Mouse (Mus musculus) heart, embryonic 13.5 days (tissue): ENCODE results near the gene Spag17. TPM values are rescaled to one million over a fixed set of nuclear protein-coding genes. Genes with fewer than 3 reads are reported as not detected.

ENCODE experiments used
- ATAC-seq: fragments of 200-750 bp; cut with Nextera tagmentation; 2 replicates; pipeline ENCODE4 v1.8.0; 2017; ENCODE audit warnings: moderate TSS enrichment; ENCODE audit not compliant: insufficient number of reproducible peaks, low FRiP score, low TSS enrichment; ENCODE audit errors: extremely low read depth
- H3K27ac ChIP-seq: fragments of 300-500 bp; sonication (generic); replicated peaks from 2 replicates; pipeline ENCODE4 v1.5.1; 2015; ENCODE audit warnings: moderate library complexity, mild to moderate bottlenecking, inconsistent platforms
- H3K27me3 ChIP-seq: fragments of 300-500 bp; sonication (generic); replicated peaks from 2 replicates; pipeline ENCODE4 v1.6.1; 2015; ENCODE audit warnings: mild to moderate bottlenecking, inconsistent platforms
- H3K36me3 ChIP-seq: fragments of 300-500 bp; sonication (generic); 2 replicates; pipeline ENCODE4 v1.6.1; 2015; ENCODE audit warnings: mild to moderate bottlenecking, inconsistent platforms
- H3K4me1 ChIP-seq: fragments of 300-500 bp; sonication (generic); 2 replicates; pipeline ENCODE4 v1.6.1; 2015; ENCODE audit warnings: inconsistent platforms
- H3K4me2 ChIP-seq: fragments of 300-500 bp; sonication (generic); 2 replicates; pipeline ENCODE4 v1.6.1; 2015; ENCODE audit warnings: inconsistent platforms, mild to moderate bottlenecking, moderate library complexity
- H3K4me3 ChIP-seq: fragments of 300-500 bp; sonication (generic); 2 replicates; pipeline ENCODE4 v1.5.1; 2015; ENCODE audit warnings: moderate library complexity, mild to moderate bottlenecking, inconsistent platforms
- H3K9ac ChIP-seq: fragments of 300-500 bp; sonication (generic); 2 replicates; pipeline ENCODE4 v1.6.1; 2015; ENCODE audit warnings: inconsistent platforms, mild to moderate bottlenecking, moderate library complexity
- H3K9me3 ChIP-seq: fragments of 300-500 bp; sonication (generic); 2 replicates; pipeline ENCODE4 v1.6.1; 2016; ENCODE audit warnings: inconsistent platforms
- WGBS: fragments of 180-500 bp; shearing (Covaris S2); methylation state at CpG from one replicate; pipeline ENCODE4 v1.1.7; 2015; ENCODE audit warnings: mixed read lengths; 5-methylcytosine and 5-hydroxymethylcytosine counted together
- polyA plus RNA-seq: library from polyadenylated mRNA; unstranded; fragments of >200 nt; fragmentation: Nextera tagmentation; extraction: Ambion mirVana; gene quantifications from 2 replicates; pipeline ENCODE4 v1.2.1, GENCODE M21; 2015

The Spag17 gene
- polyA plus RNA-seq, 1 experiment from 2014 or later, result 0.28 TPM

GRCm38 (mm10) chr3:100180471-100180870 is 295.3 kb downstream of the Spag17 start:
- no peak overlapping the region for H3K27ac ChIP-seq
- no peak overlapping the region for H3K4me3 ChIP-seq
- H3K4me1 ChIP-seq, result no peaks in the 10 kb centered on the region
- peaks cover 87% of the 10 kb centered on the region for H3K36me3 ChIP-seq
- 63% methylated on average over 3 of the region's 3 CpGs for WGBS
- no peaks in the 10 kb centered on the region for H3K27me3 ChIP-seq
- ATAC-seq, result no peak
- H3K4me2 ChIP-seq, result no peak overlapping the region
- H3K9me3 ChIP-seq, result no peaks in the 10 kb centered on the region
- no peak overlapping the region for H3K9ac ChIP-seq

- Histone ChIP-seq H3K9me3 (no peaks in the 10 kb centered on the region), H3K36me3 (peaks cover 62% of the 10 kb centered on the region), H3K4me1 (peaks cover 12% of the 10 kb centered on the region), H3K4me2 (no peak overlapping the region), H3K27me3 (no peaks in the 10 kb centered on the region), H3K27ac (no peak overlapping the region), H3K4me3 (no peak overlapping the region), H3K9ac (no peak overlapping the region)
- no peak for ATAC-seq
- WGBS, result 41% methylated on average over 1 of the region's 1 CpGs
Observed at GRCm38 (mm10) chr3:100189444-100189843, 304.2 kb downstream of the Spag17 start.

GRCm38 (mm10) chr3:100189861-100190260 is 304.7 kb downstream of the Spag17 start:
- no peak overlapping the region for H3K27ac ChIP-seq
- H3K4me1 ChIP-seq, result peaks cover 12% of the 10 kb centered on the region
- no peak for ATAC-seq
- peaks cover 61% of the 10 kb centered on the region for H3K36me3 ChIP-seq
- no peaks in the 10 kb centered on the region for H3K27me3 ChIP-seq
- H3K9me3 ChIP-seq, result no peaks in the 10 kb centered on the region
- no peak overlapping the region for H3K9ac ChIP-seq
- H3K4me2 ChIP-seq, result no peak overlapping the region
- H3K4me3 ChIP-seq, result no peak overlapping the region
- 82% methylated on average over 11 of the region's 11 CpGs for WGBS
